Mouse (Mus musculus) right cerebral cortex, adult 2 months (tissue): ENCODE data around the gene Synpo2.

Experiments
- DNase-seq, 2 experiments: peaks; one replicate each; pipeline ENCODE4 v3.0.0; 2021 to 2022; ENCODE audit warnings: low spot score in 2 of 2

The Synpo2 gene

DNA sequence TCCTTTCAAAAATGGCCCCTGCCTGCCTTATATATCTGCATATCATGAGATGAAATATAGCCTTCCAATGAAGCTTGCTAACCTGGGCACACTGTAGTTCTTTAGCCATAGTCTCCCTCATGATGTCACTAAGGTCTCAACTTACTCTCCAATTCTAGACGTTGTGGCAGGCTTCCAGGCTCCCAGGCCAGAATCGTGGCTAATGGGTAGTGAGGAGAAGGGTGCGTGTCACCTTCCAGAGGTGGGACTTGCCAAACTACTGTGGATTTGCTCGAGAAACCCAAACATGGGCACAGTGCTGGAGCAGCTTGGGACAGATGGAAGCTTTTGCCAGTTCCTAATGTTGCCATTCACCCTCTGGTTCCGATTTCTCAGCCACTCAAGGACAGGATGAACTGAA lies 69.5 kb downstream of the Synpo2 start:
- no peak for DNase-seq

DNA sequence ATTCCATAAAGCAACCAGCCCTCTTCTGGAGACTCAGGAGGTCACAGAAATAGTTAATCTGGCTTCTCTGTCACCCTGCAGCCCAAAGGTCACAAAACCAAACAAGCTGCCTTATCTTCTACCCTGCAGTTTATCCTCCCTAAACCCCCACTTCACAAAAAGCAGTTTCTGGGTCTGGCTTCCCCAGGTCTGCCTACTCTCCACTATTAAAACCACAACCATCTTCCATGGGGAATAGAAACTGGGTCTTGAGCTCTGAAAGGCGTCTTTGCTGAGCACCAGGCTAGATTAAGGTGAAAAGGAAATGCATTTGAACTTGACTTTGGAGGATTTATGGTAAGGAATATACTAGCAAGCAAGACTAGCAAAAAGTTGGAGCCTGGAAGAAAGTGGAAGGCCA lies 71.8 kb downstream of the Synpo2 start:
- no peak for DNase-seq

DNA sequence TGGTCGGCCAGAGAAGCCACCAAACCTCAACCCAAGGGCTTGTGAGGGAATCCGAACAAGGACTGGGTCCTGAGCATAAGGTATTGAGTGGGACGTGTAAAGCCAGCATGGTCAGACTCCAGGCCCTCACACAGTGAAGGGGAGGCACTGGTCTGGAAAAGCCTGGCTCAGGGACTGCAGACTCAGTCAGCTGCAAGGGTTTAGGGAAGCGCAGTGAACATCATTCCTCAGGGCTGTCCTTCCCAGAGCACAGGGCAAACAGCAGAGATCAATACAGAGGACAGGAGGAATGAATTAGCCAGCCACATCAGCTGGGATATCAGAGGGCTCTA lies 72.8 kb downstream of the Synpo2 start:
- no peak for DNase-seq

DNA sequence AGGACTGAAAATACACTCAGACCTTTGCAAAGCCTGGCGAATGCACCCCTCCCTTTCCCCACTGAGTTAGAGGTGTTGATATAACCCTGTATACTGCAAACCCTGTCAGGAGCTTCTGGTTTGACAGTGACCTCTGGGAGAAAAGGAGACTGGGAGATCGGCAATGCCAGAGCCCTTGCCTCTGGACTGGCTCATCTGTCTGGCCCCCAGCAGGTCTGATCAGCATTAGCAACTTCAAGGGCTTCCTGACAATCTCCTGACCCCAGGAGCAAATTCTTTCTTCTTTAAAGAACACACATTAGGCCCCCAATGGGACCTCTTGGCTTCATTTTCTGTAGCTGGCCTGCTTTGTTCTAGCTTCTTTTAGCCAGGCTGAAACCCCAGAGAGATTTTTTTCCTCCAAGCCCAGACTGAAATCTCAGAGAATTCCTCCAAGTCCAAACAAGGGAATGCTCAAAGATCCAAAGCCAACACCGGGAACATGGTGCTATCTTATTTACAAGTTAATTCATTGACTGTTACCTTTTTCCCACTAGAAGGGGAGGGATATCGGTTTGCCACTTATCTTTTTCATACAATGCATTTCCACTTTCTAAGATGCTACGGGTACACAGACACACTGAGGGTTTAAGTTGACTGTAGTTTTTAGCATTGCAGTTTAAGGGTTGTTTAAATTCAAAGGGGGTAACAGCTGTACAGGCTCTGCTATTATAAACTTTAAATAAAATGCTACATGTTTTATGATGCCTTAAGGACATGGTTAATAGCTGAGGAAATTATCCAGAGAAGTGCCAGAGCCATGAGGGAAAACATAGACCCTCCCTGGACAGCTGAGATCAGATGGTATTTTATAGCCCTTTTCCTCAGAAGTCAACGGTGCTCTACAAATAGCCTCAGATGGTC lies 73.4 kb downstream of the Synpo2 start:
- no peak for DNase-seq

DNA sequence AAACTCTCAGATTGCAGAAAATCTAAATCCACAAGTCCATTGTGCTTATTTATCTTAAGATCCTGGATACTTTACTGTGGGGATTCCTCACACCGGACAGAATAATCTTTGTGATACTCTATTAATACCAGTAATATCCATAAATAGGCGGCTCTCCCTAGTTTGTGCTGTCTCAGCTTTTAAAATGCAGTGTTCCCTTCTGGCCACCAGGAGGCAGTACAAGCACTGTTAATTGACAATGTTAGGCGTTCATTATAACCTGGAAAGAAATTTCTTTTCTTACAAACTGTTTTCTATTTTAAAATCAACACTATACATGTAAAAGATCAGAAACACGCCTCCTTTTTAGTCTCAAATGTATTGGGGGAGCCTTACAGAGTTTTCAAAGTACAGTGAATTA lies 75.2 kb downstream of the Synpo2 start:
- DNase-seq: peak; percentile 32 to 42

DNA sequence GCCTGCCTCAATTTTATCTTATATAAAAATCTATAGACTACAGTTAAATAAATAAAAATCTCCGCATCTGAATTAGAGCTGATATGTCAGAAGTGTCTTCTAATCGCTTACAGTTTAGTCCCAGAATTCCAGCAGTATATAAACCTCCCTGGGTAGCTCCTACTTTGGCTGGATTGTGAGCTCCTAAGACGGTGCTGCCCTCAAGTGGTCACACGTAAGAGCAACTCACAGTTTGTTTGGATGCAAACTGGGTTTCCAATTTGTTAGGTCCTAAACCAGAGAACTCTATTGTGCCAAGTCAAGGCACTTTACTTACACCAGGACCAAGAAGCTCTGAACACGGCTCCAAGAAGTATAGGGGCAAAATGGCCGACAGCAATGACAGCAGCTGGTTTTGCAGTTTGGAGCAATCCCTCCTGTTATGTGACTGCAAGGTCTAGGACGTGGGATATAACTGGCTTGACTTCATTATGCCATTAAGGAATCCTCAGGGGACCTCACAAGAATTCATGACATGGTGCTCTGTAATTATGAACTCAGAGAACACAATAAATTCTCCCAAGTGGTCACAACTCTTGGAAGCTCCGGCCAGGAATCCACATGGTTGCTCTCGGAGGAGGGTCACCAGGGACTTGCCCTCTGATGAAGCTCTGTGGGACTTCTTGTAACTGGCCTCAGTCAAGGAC lies 76.7 kb downstream of the Synpo2 start:
- DNase-seq: peak; percentile 59 to 69

DNA sequence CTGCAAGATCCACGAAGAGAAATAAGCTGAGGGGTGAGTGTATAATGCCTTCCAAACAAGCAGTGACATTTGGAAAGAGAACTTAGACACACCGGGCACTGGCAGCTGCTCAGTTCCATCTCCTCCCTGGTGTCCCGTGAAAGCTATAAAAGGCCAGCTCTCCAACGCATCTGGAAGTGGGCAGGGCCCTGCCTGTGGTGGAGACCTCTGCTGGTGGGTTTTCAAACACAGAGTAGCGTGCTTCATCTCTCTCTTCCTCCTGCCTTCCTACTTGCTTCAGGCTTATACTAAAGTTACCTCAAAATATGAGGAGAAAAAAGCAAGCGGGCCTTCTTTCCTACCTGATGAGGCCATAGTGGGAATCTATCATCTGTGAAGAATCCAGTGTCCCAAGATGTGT lies 77.4 kb downstream of the Synpo2 start:
- no peak for DNase-seq

DNA sequence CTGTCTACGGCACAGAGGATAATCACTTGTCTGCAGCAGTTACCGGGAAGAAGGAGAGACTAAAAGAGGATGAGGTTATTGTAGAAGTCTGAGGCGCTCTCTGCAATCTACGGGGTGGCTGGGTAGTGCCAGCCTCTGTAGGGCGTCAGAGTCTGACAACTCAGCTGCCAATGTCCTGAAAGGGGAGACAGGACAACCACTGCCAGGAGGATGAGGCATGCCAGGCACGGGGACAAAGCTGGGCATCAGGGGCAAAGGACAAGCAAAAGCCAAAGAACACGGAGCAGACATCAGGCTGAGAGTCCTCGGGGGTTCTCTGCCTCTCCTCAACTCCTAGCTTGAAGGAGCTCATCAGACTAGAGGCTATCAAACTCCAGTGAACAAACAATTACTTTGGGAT lies 82.6 kb downstream of the Synpo2 start:
- no peak for DNase-seq

DNA sequence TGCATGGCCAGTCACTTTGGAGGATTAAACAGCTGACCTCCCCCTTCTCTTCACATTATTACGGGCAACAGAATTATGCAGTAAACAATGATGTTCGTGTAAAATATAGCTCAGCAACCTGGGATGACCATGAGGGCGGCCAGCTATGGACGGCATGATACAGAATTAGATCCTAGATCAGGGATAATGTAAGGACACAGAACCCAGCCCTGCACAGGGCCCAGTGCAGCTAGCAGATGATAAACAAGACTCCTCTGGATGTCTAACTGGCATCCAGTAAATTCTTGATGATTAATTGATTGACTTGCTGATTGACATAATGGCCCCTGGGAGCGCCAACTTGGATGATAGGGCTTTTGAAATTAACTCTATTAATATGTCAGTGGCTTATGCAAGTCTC lies 83.0 kb downstream of the Synpo2 start:
- no peak for DNase-seq

DNA sequence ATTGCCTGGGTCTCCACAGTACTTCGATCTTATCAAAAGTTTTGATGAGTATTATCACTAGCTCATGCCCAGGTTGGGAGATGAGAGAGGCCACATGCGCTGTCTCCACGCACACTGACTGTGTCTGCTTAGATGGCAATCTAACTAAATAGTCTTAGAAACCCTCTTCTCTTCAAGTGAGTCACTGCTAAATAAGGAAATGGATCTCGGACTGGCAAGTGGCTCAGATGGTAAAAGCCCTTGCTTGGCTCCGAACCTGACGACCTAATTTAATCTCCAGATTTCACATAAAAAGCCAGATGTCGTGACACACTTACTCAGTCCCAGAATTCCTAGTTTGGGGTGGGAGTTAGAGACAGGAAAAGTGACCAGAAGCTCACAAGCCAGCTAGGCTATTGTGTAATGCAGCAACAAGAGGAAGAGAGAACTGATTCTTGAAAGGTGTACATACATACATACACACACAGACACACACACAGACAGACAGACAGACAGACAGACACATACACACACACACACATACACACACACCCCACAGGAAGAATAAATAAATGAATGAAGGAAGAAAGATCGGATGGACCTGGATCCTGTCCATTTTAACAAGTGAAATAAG lies 85.3 kb downstream of the Synpo2 start:
- DNase-seq: peak; percentile 23 to 33

DNA sequence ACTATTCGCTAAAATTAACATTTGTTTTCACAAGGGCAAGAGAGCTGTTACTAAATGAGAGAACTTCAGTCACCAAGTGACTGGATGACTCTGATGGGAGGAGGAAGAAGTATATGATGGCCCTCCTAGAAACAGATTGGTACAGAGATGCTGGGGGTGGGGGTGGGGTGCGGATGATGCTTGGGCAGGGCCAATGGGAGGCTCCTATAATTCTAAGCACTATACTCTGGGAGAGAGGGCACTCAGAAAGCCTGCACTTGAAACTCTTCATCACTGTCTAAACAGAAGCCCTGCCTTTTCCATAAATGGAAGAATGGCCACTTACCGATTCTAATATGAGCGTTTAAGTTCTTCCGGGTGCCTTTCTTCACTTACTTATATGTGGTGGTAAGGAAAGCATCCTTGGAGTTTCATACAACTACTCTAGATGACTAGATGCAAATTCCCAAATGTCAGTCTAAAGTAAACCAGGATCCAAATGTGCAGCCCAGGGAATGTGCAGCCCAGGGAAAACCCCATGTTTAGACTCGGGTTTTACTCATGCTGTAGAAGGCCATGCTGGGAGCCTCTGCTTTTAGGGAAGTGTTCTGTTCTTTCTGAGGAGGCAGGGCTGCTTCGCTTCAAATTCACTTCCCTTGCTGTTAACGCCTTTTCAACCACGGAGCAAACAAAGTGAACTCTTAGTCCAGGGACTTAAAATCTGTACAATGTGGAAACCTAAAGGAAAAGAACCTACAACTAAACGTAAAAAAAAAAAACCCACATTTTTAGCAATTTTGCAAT lies 86.4 kb downstream of the Synpo2 start:
- no peak for DNase-seq

DNA sequence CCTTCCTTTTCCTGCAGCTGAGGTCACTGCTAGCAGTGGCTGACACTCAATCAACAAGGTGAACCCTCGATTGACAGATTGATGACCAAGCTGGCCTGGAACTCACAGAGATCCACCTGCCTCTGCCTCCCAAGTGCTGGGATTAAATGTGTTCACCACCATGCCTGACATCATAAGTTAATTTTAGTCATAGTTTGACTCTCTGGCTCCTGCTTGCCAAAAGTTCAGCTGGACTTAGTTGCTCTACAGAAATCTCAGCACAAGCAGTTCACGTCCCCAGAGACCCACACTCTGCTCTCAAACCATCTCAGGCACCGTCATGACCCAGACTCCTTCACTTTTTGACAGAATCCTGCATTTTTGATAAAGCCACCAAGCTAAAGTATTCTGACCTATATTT lies 87.3 kb downstream of the Synpo2 start:
- DNase-seq: no peak

DNA sequence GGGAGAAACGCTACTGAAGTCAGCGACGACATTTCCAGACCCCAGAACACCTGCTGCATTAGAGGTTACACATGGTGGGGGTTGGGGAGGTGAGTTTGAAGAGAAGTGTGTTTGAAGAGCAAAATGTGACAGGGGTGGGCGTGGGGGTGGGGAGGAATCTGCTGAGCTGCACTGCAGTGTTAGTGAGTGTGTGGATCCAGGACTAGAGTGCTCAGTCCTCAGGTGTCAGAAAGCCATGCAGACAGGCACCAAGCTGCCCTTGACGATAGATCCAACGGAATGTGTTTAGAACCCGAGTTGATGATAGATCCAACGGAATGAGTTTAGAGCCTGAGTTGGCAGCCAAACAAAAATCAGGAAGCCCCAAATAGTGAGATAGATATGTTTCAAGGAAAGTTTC lies 89.4 kb downstream of the Synpo2 start:
- DNase-seq: no peak

DNA sequence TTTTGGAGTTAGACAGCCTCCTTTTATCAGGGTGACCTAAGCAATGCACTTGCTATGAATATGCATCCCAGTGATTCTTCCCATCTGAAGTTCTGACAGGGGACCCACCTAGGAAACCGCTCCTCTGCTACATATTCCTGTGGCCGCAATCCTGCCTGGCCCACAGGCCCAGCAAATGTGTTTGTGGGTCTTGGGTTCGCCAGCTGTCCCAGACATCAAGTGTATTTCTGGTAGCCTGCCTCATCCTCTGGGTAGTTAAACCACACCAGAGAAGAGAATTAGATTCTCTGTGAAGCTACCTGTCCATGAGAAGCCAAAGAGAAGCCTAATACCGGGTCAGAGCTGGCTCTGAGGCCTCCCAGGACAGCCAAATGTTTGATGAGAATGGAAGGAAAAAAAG lies 90.0 kb downstream of the Synpo2 start:
- no peak for DNase-seq

DNA sequence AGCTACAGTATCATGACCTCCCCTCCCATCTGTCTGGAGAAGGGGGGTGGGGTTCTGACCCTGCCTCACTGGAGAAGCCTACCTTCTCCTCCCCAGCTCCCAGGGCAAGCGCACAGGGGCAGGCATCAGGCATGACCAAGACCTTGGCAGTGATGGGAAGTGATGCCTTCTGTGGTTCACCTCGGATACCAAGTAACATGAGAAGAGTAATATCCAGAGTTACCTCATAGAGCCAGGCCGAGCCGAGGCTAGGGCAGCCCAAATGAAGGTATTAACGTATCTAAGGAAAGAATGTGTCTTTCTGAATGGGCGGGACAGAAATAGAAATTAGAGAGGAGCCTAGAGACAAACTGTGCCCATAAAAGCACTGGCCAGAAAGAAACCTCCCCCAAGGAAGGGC lies 92.5 kb downstream of the Synpo2 start:
- no peak for DNase-seq

DNA sequence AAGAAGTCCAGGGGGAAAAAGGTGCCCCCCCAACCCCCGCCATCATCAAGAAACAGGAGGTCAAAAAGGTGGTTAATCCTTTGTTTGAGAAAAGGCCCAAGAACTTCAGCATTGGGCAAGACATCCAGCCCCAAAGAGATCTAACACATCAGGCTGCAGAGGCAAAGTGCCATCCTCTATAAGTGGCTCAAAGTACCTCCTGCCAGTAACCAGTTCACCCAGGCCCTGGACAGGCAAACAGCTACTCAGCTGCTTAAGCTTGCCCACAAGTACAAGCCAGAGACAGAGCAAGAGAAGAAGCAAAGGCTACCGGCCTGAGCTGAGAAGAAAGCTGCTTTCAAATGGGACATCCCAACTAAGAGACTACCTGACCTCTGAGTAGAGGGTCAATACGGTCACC lies 93.7 kb downstream of the Synpo2 start:
- no peak for DNase-seq

DNA sequence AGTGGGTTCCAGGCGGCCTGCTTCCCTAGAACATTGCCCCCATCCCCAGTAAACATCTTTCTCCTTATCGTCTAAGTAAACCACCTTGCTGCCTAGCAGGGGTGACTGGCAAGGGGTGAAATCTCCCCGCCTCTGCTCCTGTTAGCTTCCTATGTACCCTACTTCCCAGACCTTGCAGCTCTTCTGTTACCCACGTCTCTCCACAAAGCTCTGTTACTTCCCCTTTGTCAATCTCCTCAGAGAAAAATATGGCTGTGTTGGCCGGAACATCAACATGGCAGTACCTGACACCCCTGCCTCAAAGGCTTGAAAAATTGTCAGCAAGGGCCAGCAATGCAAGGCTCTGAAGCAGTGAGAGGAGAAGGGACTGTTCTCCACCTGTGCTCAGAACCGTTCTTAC lies 94.9 kb downstream of the Synpo2 start:
- no peak for DNase-seq

DNA sequence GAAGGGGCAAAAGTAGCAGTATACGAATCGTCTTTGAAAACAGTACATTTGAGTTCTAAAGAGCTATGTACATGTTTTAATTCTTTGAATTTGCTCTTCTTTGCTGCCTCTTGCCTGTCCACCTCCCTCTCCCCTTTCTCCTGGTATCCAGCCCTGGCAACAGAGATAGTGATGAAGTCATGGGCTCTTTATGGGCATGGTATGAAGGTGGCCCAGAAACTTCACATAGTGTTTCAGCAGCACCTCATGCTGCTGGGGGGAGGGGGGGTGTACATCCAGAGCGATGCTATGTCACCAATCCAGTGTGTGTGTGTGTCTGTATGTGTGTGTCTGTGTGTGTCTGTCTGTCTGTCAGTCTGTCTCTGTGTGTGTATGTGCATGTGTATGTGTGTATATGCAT lies 95.8 kb downstream of the Synpo2 start:
- no peak for DNase-seq

DNA sequence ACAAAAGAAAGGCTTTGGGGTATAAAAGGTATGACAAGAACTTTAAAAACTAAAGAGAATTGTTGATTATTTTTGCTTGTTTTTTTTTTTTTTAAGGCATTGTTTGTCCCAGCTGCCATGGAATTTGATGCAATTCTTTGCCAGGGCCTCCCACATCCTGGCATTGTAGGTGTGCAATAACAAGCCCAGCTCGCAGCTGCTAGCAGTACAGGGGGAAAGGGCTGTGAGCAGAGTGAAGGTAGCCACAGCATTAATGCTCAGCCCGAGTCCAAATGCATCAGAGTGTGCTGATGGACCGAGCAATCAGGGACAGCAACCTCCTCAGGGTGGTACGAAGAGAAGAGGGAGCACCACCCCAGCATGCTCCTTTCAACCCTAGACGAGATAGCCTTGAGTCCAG lies 96.3 kb downstream of the Synpo2 start:
- no peak for DNase-seq

DNA sequence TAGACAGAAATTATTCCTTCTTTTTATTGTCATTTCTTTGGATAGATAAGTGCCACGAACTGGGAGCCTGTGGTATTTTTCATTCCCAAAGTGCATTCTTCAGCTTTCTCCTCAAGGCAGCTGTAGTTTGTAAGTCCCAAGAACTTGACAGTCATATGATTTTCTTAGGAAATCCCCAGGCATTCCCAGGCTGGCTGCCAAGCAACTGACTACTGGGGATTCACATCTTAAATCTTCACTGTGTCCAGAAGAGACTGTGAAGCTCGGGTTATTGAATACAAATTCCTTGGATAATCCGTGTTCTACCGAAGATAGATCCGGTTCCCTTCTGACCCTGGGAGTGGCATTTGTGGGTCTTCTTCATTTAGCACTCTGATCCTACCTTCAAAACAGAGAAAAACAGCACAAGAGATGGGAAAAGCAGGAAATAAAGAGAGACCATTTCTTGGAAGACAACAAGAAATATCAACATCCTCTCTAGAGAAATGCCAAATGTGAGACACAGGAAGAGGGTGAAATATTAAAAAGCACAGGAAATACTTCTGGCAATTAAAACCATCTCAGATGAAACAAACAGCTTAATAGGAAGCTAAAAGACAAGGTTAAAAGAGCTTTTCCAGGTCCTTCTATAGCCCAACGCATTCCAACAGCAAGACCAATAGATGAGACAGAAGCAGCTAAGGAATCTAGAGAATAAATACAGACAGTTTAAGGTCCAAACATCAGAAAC lies 97.5 kb downstream of the Synpo2 start:
- peak in 1 of 2 experiments; percentile 18 for DNase-seq

DNA sequence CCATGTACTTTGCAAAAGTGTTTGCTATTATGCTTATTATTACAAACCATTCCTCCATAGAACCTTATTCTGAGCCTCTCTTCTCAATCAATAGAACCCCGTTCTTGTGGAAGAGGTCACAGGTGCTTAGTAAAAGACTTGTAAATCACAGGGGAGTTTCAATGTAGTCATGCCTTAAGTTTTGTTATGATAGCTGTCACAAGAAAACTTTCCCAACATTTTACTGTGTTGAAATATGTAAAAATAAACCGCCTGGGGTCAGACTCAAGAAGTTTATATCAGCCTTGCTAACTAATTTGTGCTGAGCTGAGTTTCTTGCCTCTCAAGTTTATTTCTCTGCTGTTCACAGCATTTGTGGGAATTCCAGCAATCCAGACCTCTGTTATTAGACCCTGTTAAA lies 103.8 kb downstream of the Synpo2 start:
- no peak for DNase-seq
